Mouse (Mus musculus): Measurements from ENCODE around the gene Clta. TPM values are rescaled to one million over a fixed set of nuclear protein-coding genes. Genes with fewer than 3 reads are reported as not detected.
A peak's percentile ranks its signal among the peaks of the same experiment; 100 is the strongest.

Gene Clta
- total and polyA plus RNA-seq, 3 experiments, result 301 to 454 (median 450) TPM

DNA sequence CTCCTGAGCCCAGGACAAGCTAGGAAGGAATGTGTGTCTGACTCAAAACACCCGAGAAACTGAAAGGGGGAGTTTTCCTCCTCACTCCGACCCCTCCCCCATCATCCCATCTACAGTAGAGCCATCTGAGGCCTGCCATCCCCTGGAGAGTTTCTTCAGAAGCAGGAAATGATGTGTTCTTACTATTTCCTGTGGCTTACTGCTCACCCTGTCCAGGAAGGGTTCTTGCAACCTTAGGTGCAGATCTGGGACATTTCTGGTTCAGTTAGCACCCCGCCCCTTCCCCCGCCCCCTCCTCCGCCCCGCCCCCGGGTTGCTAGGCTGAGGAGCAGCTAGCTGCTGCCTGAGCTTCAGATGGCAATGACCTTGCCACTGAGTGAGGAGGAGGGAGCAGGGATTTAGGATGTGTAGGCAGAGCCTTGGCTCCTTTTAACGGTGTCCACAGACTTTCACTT, 32.1 kb upstream of the Clta start:
- peak overlapping the region; percentile 74 for H3K4me2 ChIP-seq (ENCODE audit: insufficient read depth, low read depth, poor library complexity, severe bottlenecking)
- TF ChIP-seq MYC (IDR thresholded peaks at IDR 0.05; ENCODE audit: low read depth, low read length), result peak; percentile 55; the same call in 1 of the 2 replicates
- no peak for TF ChIP-seq ZNF384 (IDR thresholded peaks at IDR 0.05; ENCODE audit: low read depth, low read length)
- 0 out of 2 replicates have a peak, but pooled peaks have one; percentile 53 for TF ChIP-seq MAFK (IDR thresholded peaks at IDR 0.05; ENCODE audit: insufficient replicate concordance, low read length)
- peak; percentile 88 for TF ChIP-seq MEF2A (IDR thresholded peaks at IDR 0.05; ENCODE audit: borderline replicate concordance, low read depth, low read length)
- TF ChIP-seq CHD2 (IDR thresholded peaks at IDR 0.05; ENCODE audit: low read length), result peak; percentile 89
- TF ChIP-seq RCOR1 (conservative IDR thresholded peaks at IDR 0.05; ENCODE audit: low read depth, low read length), result peak; percentile 78; the same call in 1 of the 2 replicates
- TF ChIP-seq UBTF (IDR thresholded peaks at IDR 0.05; ENCODE audit: low read depth, low read length), result no peak
- TF ChIP-seq GABPA (IDR thresholded peaks at IDR 0.05; ENCODE audit: insufficient replicate concordance, low read depth, low read length), result no peak
- 0 out of 2 replicates have a peak, but pooled peaks have one; percentile 8 for TF ChIP-seq NRF1 (IDR thresholded peaks at IDR 0.05; ENCODE audit: low read depth, low read length)
- peak; percentile 74 for TF ChIP-seq SIN3A (IDR thresholded peaks at IDR 0.05; ENCODE audit: low read length)
- TF ChIP-seq ZKSCAN1 (IDR thresholded peaks at IDR 0.05; ENCODE audit: borderline replicate concordance, low read depth, low read length), result no peak
- TF ChIP-seq TBP (conservative IDR thresholded peaks at IDR 0.05; ENCODE audit: low read depth, low read length), result no peak
- no peak for TF ChIP-seq CHD1 (IDR thresholded peaks at IDR 0.05; ENCODE audit: low read depth, low read length)
- no peak for TF ChIP-seq E2F4 (IDR thresholded peaks at IDR 0.05; ENCODE audit: insufficient replicate concordance, low read depth, low read length)
- TF ChIP-seq JUN (IDR thresholded peaks at IDR 0.05; ENCODE audit: insufficient read depth, low read depth, low read length), result peak; percentile 69
- TF ChIP-seq TCF12 (IDR thresholded peaks at IDR 0.05; ENCODE audit: low read depth, low read length), result peak; percentile 83
- TF ChIP-seq PAX5 (IDR thresholded peaks at IDR 0.05; ENCODE audit: low read length), result no peak
- TF ChIP-seq RAD21 (IDR thresholded peaks at IDR 0.05; ENCODE audit: low read depth, low read length), result peak; percentile 1
- peak; percentile 78 for TF ChIP-seq ELF1 (IDR thresholded peaks at IDR 0.05; ENCODE audit: low read depth, low read length)
- peak; percentile 67 for TF ChIP-seq HCFC1 (IDR thresholded peaks at IDR 0.05; ENCODE audit: low read depth, low read length)
- TF ChIP-seq POLR2A (IDR thresholded peaks at IDR 0.05; ENCODE audit: low read depth, low read length), result peak; percentile 63
- no peak for TF ChIP-seq ZMIZ1 (IDR thresholded peaks at IDR 0.05; ENCODE audit: low read depth, low read length)
- no peak for TF ChIP-seq USF1 (IDR thresholded peaks at IDR 0.05; ENCODE audit: low read depth, low read length)
- peak; percentile 94 for TF ChIP-seq MAZ (IDR thresholded peaks at IDR 0.05; ENCODE audit: low read depth, low read length)
- TF ChIP-seq NELFE (IDR thresholded peaks at IDR 0.05; ENCODE audit: low read depth, low read length), result 0 out of 2 replicates have a peak, but pooled peaks have one; percentile 46
- TF ChIP-seq IRF4 (IDR thresholded peaks at IDR 0.05; ENCODE audit: low read depth, low read length), result peak; percentile 96
- peak; percentile 84 for TF ChIP-seq BHLHE40 (IDR thresholded peaks at IDR 0.05; ENCODE audit: low read depth, low read length)
- peak; percentile 77 for TF ChIP-seq KAT2A (IDR thresholded peaks at IDR 0.05; ENCODE audit: insufficient replicate concordance, low read length)
- no peak for TF ChIP-seq SMC3 (IDR thresholded peaks at IDR 0.05; ENCODE audit: low read depth, low read length)
- no peak for TF ChIP-seq MAX (IDR thresholded peaks at IDR 0.05; ENCODE audit: low read length)
- peak; percentile 97 for TF ChIP-seq ETS1 (conservative IDR thresholded peaks at IDR 0.05; ENCODE audit: low read depth, low read length)
- no peak; the same call in 1 of the 2 replicates for TF ChIP-seq MXI1 (IDR thresholded peaks at IDR 0.05; ENCODE audit: low read depth, low read length)
- no peak for TF ChIP-seq ZC3H11A (IDR thresholded peaks at IDR 0.05; ENCODE audit: low read depth, low read length)
- TF ChIP-seq POLR2AphosphoS2 (IDR thresholded peaks at IDR 0.05; ENCODE audit: low read depth, low read length), result no peak
- no peak for TF ChIP-seq USF2 (conservative IDR thresholded peaks at IDR 0.05; ENCODE audit: low read depth, low read length)
- peak; percentile 73 for TF ChIP-seq JUND (conservative IDR thresholded peaks at IDR 0.05; ENCODE audit: low read depth, low read length)
- no peak for TF ChIP-seq CTCF (conservative IDR thresholded peaks at IDR 0.05 in 1 of 2, IDR thresholded peaks at IDR 0.05 in 1 of 2; ENCODE audit: low read depth in 2 of 2, low read length in 2 of 2)
- peak; percentile 86 for TF ChIP-seq EP300 (IDR thresholded peaks at IDR 0.05; ENCODE audit: low read length)
- H3K36me3 ChIP-seq (replicated peaks in 1 of 2; ENCODE audit: control insufficient read depth in 1 of 2, insufficient read depth in 1 of 2, low read length in 1 of 2), result peaks cover 5 to 48% of the 10 kb centered on the region in 2 experiments
- H3K9me3 ChIP-seq (replicated peaks; ENCODE audit: low read length), result no peaks in the 10 kb centered on the region
- no peak overlapping the region for H3K4me3 ChIP-seq (replicated peaks in 1 of 3; ENCODE audit: low read depth in 2 of 3, low read length in 2 of 3, poor library complexity in 1 of 3)
- dilution Hi-C loops (cut with MboI; ENCODE audit: extremely low pct_ligation_motif_present, extremely low pct_unique_long_range_greater_than_20kb, low sequenced_read_pairs), result no loop called here
- H3K79me2 ChIP-seq (replicated peaks; ENCODE audit: control insufficient read depth, extremely low read depth, insufficient read depth, poor library complexity, severe bottlenecking), result peaks cover 3% of the 10 kb centered on the region; the same call in 1 of the 2 replicates
- in situ Hi-C loops (cut with MboI; ENCODE audit: low pct_ligation_motif_present, low pct_unique_long_range_greater_than_20kb, low sequenced_read_pairs), result no loop called here
- peak; percentile 98 for DNase-seq (ENCODE audit: extremely low read depth)
- no peaks in the 10 kb centered on the region for H3K27me3 ChIP-seq (replicated peaks)
- peak overlapping the region; percentile 99 for H3K27ac ChIP-seq (ENCODE audit: insufficient read depth, low read depth)
- H3K9ac ChIP-seq (ENCODE audit: insufficient read depth, low read depth), result 0 out of 2 replicates have a peak overlapping the region, but pooled peaks have one; percentile 13
- H3K4me1 ChIP-seq (ENCODE audit: control insufficient read depth in 1 of 2, insufficient read depth in 2 of 2), result peaks cover 46 to 84% of the 10 kb centered on the region in 2 experiments

Data from CH12.LX (cell line).